Mouse (Mus musculus): Measurements from ENCODE around the gene Tbc1d19. TPM values are rescaled to one million over a fixed set of nuclear protein-coding genes. Genes with fewer than 3 reads are reported as not detected.

Tbc1d19 gene
- 1 to 10 TPM; 6.9 to 8.1 TPM for total RNA-seq (2023)

GRCm38 (mm10) chr5:53809115-53809991 is at the start of gene Tbc1d19:
Gene Tbc1d19 (plus strand): TSS chr5:53809606.

Other genes with a start within 250 kb of the Tbc1d19 start
- gene Cckar, start 101.9 kb upstream of the Tbc1d19 start, total RNA-seq (2023): not detected
- gene Stim2, start 188.9 kb downstream of the Tbc1d19 start, total RNA-seq (2023): 10 to 100 TPM; 44.7 to 55.0 TPM

Measured in monocyte, adult 59 days (primary cell).